Mouse (Mus musculus) liver, postnatal 0 days (tissue): ENCODE measurements at regions not wholly inside any gene's neighbourhood (a gene's known extent, or its start where the extent isn't known, plus 50 kb on each side); places are given as distances from the start of the nearest gene placed in this dataset.

Source experiments
- CTCF ChIP-seq: sonication (generic); IDR thresholded peaks from 2 replicates; pipeline ENCODE4 v1.5.1; 2016; ENCODE audit warnings: antibody characterized with exemption, low read depth
- EP300 ChIP-seq: IDR thresholded peaks from 2 replicates; pipeline ENCODE4 v1.6.1; 2016; ENCODE audit warnings: antibody characterized with exemption, low read depth, mild to moderate bottlenecking

GRCm38 (mm10) chr14:72300026-72300425, 191.6 kb downstream of the Gm9195 start:
- TF ChIP-seq EP300 (no peak), CTCF (peak; percentile 57)
